Mouse (Mus musculus) spleen, postnatal 4 days (tissue): ENCODE results near the gene Zfp62.

ENCODE experiments used
- DNase-seq, 2 experiments: peaks; one replicate each; pipeline ENCODE4 v3.0.0; 2022; ENCODE audit warnings: low spot score in 2 of 2

The Zfp62 gene

DNA sequence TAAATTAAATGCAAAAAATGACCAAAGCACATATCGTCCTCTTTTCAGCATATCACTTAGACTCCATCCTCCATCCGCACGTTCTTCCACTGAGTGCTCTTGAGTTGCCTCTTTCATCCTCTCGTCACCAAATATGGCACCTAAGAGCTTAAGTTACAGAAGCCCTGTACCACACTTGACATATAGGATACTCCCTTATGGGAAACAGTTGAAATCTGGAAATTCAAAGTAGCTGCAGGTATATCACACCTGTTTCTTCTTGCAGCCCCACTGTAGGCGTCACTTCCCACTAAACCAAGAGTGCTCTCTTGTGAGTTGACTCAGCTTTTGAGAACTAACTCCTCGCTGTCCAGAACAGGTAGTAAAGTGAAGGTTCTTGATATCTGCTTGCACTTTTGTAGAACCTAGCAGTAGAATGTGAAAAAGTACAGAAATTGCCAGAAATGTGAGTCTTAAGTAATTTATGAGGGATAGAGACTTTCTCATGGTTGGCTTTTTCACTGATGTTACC is 2.0 kb downstream of the Zfp62 start:
- no peak for DNase-seq

DNA sequence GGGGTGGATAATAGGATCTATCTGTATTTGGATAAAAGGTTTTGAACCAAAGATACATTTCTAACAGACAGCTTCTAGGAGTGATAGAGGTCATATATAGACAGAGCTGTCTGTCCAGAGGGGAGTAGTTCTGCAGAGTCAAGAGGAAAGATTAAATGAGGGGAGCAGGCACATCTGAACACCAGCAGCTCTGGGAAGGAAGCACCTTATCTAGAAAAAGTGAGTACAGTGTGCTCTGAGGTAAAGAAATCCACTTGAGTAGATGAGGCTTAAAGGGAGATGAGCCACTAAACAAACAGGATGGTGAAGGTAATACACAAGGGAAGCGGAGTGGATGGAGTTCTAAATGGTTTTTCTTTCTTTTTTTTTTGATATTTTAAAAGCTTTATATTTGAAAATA is 4.4 kb downstream of the Zfp62 start:
- DNase-seq = no peak

DNA sequence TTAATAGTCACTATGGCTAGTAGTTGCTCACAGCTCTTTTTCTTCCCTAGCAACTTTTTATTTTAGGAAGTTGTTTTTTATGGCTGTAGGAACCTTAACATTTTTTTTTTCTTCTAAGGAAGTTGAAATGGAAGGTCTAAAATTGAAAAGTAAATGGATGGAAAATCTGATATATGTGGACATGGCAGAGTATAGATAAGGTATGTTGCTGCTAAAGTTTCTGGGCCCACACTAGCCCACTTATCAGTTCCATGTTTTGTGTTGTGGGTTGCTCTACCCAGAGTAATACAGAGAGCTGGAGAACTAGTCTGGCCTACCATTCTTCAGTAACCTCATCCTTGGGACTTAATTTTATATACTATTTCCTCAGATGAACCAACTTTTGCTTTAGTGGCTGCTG is 9.5 kb downstream of the Zfp62 start:
- DNase-seq = no peak

DNA sequence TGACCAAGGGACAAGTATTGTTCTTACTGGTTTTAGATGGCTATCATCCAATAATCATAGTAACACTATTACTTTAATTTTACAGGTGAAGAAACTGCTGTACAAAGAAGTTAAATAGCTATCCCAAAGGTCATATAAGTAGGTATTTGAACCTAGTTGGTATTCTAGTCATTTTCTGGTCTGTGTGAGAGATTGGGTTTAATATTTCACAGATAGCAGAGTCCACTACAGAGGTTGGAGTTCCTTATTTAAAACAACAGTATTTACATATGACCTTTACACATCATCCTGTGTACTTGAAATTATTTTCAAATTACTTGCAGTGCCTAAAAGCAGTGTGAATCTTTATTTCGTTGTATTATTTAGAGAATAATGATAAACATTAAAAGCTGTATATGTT is 10.4 kb downstream of the Zfp62 start:
- no peak for DNase-seq

DNA sequence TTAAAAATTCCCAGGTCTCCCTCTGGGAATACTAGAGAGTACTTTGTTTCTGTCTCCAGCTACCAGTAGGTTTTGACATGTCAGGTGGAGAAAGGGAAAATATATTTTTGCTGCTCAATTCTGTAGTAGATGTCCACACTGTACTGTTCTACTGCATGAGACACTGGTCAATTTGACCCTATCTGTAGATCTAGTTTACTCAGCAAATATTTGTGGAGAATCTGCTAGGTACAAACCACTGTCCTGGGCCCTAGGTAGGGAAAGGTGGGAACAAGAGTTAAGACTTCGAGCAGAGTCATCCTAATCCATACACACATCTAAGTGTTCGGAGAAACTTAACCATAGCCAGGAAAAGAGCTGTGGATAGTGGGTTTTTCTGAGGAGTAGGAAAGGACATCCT is 16.2 kb downstream of the Zfp62 start:
- DNase-seq = no peak

DNA sequence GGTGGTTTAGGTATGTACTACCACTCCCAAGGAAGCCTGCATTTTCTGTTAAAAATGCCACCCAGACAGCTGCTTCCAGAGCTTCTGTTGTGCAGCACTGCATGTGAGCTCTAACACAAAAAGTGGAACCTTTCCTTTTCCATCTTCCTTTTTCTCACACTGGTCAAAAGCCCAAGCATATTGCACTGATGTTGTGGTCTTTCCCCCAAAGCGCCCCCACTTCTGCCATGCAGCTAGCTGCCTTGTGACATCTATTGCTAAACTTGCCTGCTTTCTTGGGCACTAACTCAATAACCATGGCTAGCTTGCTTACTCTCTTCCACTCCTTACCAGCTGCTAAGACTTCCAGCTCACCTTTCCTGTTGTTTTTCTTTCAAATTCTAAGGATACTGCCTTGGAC is 21.4 kb downstream of the Zfp62 start:
- DNase-seq = no peak

DNA sequence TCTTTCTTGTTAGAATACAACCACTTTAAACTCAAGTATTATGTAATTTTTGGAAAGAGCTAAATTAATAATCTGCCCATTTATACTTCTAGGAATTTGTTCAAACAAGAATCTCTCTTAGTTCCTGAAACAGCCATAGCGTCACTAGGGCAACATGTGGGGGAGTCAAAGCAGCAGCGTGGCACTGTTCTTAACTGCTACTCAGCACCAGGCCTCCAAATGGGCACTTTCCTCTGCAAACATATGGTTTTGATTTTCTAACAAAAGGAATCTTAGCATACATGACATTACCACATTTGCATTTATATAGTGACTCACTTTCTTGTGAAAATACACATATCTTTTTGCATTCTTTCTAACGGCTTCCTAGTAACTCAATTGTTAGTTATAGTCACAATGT is 29.7 kb downstream of the Zfp62 start:
- DNase-seq = no peak

DNA sequence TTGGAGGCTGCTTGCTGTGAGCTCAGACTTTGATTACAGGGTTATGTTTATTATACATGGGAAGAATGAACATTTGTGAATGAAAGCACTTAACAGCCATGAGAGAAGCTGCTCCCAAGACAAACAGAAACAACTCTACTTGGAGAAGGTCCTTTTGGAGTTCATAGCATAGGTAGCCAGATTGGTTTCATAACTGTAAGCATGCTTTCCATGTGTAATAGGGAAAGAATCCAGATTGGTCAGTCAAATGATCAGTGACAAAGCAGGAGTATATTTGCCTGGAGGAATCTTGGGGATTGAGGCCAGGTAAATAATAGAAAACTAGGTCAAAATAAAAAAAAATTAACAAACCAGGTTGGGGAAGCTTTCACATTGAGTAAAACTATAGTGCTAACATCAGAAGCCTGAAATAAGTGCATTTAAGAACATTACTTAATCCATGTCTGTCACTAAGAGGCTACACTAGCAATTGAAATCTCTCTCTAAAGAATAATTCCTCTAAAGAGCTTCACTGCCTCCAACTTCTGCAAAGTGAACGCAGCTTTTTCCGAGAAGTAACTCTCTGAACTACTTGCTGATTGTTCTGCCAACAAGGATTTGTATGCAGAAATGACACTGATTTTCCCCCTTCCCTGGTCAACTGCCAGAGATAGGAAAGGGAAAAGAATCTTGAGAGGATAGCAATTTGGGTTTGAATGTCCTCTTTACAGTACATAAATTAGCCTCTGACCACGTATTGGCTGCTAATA is 32.5 kb downstream of the Zfp62 start:
- no peak for DNase-seq

DNA sequence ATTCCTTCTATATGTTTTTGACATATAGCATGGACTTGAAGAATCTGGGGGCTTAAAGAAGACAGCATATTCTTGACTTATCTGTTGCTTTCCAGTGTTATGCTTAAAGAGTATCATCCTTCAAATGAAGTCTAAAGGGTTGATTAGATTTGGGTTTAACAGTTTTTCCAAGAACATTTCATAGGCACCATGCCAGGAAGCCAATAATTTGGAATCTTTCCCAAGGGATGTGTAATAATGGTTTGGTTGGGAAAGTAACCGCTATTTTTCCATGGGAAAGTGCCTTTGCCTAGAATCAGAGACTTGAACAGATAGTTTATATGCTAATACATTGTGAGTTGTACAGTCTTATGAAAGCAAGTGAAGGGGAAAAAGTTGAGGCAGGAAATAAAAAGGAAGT is 33.8 kb downstream of the Zfp62 start:
- DNase-seq = no peak

DNA sequence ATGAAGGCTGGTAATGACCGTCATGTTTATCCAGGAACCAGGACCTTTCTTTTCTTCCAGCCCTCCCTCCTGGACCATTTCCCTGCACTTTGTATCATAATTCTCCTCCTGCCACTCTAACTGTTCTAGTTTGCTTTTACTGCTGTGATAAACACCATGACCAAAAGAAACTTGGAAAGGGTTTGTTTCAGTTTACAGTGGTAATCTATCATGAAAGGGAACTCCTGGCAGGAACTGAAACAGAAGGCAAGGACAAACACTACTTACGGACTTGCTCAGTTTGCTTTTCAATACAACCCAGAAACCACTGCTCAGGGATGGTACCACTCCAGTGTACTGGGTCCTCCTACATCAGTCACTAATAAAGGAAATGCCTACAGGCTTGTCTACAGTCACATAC is 34.4 kb downstream of the Zfp62 start:
- DNase-seq = no peak

DNA sequence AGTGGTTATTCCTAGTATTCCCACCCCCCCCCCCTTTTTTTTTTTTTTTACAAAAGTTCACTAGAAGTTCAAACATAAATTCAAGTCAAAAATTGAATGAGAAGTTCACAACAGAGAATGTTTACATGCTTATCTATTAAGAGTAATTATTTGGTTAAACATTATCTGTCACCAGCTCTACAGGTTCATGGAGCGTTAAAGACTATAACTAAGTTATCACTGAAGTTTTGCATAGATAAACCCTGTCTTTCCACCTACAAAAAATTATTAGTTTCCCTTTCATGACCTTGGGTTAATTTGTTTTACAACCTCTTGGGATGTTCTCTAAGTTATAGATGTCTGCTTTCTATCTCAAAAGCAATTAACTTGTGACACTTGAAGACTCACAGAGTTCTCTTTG is 37.2 kb downstream of the Zfp62 start:
- DNase-seq = no peak

DNA sequence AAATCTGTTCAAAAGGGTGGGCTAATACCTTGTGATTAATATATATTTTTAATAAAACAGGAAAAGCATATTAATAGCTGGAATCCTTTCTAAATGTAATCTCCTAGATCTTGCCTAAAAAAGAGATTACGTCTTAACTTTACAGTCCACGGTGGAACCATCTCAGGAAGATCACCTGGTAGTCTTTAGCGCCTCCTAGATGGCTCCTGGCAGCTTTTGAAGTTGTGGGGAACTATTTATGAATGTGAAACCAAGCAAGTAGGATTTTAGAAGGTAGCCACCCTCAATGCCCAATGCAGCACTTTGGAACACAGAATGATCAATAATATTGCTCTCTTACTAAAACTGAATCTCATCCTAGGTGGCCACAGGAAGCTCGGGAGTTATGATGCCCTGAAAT is 37.8 kb downstream of the Zfp62 start:
- no peak for DNase-seq

DNA sequence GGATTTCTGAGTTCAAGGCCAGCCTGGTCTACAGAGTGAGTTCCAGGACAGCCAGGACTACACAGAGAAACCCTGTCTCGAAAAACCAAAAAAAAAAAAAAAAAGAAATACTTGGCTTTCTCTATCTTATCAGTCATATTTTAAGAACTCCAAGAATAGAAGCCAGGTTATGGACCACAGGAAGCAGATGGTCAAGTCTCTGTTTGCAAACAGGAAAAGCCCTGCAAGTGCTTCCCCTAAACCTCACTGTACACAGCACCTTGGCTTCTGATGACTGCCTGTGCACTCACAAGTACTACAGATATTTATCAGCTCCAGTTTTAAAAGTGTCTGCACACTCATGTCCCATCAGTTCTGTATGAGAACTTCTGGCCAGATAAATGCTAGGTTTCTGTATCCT is 38.4 kb downstream of the Zfp62 start:
- DNase-seq = no peak

DNA sequence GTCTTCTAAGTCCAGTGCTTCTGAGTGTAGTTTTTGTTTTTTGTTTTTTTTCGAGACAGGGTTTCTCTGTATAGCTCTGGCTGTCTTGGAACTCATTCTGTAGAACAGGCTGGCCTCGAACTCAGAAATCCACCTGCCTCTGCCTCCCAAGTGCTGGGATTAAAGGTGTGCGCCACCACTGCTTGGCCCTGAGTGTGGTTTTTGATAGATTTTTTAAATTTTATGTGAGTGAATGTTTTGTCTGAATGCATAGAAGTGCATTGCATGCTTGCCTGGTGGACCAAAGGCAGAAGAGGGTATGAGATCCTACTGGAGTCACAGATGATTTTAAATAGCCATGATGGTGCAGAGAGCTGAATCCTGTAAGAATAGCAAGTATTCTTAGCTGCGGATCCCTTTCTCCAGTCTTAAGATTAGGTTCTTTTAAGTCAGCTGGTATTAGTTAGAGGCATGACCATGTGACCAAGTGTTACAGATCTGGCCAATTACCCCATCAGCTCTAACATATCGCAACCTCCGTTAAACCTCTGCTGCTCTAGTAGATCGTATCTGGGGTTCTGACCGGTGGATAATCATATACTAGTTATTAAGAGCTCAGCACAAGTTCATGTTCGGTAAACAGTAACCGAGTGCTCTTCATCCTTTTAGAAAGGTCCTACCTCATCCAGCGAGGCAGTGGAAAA is 40.0 kb downstream of the Zfp62 start:
- no peak for DNase-seq

DNA sequence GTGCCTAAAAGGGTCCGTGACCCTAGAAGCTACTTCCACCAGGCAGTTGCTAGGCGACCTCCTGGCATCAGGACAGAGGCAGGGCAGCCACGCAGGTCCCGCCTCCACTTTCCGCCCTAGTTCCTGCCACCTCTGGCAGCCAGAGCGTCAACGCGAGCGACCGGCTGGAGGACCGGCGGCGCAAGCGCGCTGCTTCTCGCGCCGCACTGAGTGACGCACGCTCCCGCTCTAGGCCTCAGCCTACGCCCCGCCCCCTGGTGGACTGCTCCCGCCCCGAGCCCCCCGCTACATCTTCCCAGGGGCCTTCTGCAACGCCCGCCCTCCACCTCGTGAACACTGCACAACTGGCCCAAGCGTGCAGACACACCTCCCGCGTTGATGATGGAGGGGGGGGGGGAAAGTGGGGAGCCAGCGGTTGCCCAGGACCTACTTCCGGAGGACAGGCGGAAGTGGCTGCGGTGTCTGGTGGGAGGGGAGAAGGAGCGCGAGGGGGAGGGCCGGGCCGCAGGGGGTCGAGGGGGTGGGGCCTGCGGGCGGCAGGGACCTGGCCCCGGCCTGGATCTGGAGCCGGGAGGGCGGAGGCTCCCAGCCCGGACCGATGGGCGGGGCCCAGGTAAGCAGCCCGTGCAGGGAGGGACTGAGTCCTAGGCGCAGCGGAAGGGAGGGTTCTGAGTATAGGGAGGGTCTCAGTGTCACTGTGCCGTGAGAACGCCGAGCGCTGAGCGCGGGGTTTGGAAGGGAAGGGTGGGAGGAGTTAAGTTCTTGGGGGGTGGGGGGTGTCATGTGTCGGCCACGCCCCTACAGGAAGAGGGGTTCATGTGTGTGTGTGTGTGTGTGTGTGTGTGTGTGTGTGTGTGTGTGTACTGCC is 40.9 kb downstream of the Zfp62 start, which contains the start of gene Mgat1:
Gene Mgat1 (plus strand): TSS at position 465 of the 868 bp plus-strand sequence.
- DNase-seq = peak; percentile 90 to 96

DNA sequence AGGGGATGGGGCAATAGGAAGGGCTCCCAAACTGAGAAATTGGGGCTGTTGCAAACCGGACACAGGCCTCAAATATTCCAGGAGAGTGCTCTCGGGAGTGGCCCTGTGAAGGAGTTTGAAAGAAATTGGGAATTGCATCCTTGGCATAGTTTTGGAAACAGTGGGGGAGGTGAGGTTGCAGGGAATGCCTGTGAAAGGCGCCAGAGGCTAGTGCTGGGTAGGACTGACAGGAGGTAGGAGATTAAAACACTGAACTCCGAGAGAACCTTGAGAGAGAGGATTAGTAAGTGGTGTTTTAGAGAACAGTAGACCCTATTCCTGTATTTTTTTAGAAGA is 41.5 kb downstream of the Zfp62 start:
- no peak for DNase-seq

DNA sequence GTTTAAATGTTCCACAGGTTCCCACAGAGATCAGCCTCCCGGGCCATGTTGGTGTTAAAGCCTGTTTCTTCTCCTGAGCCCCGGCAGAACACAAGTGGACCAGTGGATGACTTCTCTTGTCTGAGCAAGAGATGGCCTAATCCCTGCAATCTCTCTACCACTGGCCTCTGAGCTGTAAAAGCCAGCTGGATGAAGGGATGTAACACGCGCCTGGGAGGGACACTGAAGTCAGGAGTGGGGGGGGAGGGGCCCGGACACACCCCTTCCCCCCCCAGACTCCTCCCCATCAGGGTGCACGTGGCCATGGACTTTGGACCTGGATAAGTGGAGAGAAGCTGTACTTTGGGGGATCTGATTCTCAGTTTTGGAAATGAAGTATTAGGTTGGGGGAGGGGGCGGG is 42.1 kb downstream of the Zfp62 start:
- DNase-seq = peak in 1 of 2 experiments; percentile 70

DNA sequence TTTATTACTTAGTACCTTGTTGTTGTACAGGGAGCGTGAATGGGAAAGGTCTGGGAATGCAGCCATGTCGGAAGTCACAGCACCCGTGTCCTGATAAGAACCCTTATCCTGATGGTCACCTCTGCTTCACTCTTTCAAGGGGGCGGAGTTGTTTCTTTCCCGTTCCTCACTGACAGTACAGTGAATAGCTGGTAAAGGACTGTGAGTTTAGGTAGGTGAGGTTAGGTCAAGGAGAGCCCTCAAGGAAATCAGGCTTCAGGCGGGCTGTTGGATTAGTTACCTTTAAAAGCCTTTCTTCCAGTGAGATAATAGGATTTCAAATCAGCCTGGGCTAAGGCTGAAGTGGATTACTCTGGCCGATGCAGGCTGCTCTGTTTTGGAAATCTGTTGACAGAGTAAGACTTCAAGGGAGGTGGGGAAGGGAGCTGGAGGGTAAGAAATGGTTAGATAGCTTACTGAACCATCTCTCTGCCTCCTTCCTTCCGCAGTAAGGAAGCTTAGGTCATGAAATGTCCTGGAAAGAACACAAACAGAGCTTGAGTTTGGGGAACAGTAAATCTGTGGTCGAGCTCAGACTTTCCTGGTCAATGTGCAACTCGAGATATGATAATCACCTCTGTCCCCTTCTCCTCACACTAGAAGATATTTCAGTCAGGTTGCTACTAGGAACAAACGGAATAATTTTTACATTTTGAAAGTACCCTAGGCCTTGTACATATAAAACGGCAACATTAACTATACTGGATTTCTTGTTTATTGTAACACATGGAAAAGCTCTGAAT is 42.7 kb downstream of the Zfp62 start:
- DNase-seq = no peak

DNA sequence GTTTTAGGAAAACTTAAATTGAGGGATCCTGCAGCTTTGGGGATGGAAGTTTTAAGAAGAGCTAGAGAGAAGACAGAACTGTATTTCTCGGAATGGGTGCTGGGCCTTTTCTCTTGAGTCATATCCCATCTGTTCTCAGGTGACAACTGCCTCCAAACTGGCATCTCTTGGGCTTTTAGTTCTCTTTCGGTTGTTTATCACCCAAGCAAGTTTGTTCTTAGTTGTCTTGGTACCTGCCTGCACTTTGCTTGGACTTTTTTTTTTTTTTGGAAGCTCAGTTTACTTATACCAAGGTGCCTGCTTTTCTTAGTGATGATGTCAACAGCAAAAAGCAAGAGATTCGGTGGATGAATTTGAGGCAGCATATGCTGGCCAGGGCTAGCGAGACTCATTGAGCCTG is 43.4 kb downstream of the Zfp62 start:
- no peak for DNase-seq

DNA sequence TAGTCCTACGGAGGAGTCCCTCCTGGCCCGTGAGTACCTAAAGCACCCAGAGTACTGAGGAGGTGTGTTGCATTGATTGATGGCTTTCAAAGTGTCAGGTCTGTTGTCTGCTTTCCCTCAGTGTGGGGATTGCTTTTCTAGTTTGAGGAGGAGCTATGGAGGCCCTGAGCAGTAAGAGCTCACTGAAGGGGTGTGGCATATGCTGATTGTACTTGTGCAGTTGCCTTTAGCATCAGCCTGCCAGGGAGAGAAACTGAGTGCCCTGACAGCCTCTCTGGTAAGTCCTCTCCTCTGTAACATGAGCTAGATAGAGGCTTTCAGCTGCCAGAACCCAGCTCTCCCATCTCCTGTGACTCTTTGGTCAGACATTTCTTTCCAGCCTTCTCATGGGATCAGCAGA is 44.2 kb downstream of the Zfp62 start:
- DNase-seq = peak in 1 of 2 experiments; percentile 36

DNA sequence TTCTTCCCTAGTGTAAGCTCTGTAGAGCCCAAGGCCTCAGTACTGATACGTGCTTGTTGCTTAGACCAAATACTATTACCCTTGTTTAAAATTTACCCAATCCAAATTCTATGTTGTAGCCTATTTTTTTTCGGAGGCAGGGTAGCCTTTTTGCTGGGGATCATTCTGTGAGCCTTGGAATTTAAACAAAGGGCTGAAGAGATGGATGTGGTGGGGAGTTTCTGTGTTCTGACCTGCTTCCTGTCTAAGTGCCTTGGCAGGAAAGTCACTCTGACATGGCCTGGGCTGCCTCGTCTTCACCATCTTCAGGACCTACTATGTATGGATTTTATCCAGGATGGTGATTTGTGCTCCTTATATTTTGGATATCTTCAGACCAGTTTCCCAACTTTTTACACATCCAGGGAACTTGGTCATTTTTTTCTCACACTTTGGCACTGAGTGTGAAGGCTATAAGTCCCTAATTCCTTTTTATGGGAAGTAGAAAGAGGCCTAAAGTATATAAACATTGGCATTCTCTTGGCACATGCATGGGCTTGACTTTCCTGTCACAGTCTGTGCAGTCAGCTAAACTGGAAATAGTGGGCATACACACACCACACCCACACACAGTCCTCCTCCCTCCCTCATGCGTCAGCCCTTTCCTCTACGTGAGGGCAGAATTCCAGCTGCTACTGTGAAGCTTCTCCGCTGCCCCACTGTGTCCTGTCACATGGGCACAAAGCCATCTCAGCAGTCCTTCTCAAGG is 45.3 kb downstream of the Zfp62 start:
- DNase-seq = peak in 1 of 2 experiments; percentile 32
